Mouse (Mus musculus) liver, postnatal 0 days (tissue): ENCODE data around the gene Zbtb49. TPM values are rescaled to one million over a fixed set of nuclear protein-coding genes. Genes with fewer than 3 reads are reported as not detected.
A peak's percentile ranks its signal among the peaks of the same experiment; 100 is the strongest.

Experiments used
- ATAC-seq: fragments of 200-750 bp; cut with Nextera tagmentation; 2 replicates; pipeline ENCODE4 v1.8.0; 2017; ENCODE audit warnings: mild to moderate bottlenecking, moderate library complexity
- DNase-seq: peaks from one replicate; pipeline ENCODE4 v3.0.0-alpha.2; 2016
- H3K27ac ChIP-seq: fragments of 300-500 bp; sonication (generic); 2 replicates; pipeline ENCODE4 v1.5.1; 2014; ENCODE audit warnings: antibody characterized with exemption, moderate library complexity, mild to moderate bottlenecking, low read depth
- H3K27me3 ChIP-seq: fragments of 300-500 bp; sonication (generic); 2 replicates; pipeline ENCODE4 v1.6.1; 2014; ENCODE audit warnings: low read length, control low read depth, mixed read lengths; ENCODE audit not compliant: insufficient read depth
- H3K36me3 ChIP-seq: fragments of 300-500 bp; sonication (generic); replicated peaks from 2 replicates; pipeline ENCODE4 v1.6.1; 2014; ENCODE audit warnings: mild to moderate bottlenecking, control low read depth, low read length, moderate library complexity, mixed read lengths; ENCODE audit not compliant: insufficient read depth
- H3K4me1 ChIP-seq: fragments of 300-500 bp; sonication (generic); 2 replicates; pipeline ENCODE4 v1.6.1; 2014; ENCODE audit warnings: antibody characterized with exemption, mild to moderate bottlenecking, control low read depth; ENCODE audit not compliant: insufficient read depth
- H3K4me2 ChIP-seq: fragments of 300-500 bp; sonication (generic); 2 replicates; pipeline ENCODE4 v1.6.1; 2014; ENCODE audit warnings: low read depth, mild to moderate bottlenecking, low read length, moderate library complexity, mixed read lengths
- H3K4me3 ChIP-seq: fragments of 300-500 bp; sonication (generic); 2 replicates; pipeline ENCODE4 v1.5.1; 2014; ENCODE audit warnings: low read depth, low read length
- H3K9ac ChIP-seq: fragments of 300-500 bp; sonication (generic); replicated peaks from 2 replicates; pipeline ENCODE4 v1.6.1; 2014; ENCODE audit warnings: mild to moderate bottlenecking, moderate library complexity
- H3K9me3 ChIP-seq: fragments of 300-500 bp; sonication (generic); 2 replicates; pipeline ENCODE4 v1.6.1; 2016; ENCODE audit warnings: mild to moderate bottlenecking, control low read depth, low read length, mixed read lengths
- CTCF ChIP-seq: sonication (generic); IDR thresholded peaks from 2 replicates; pipeline ENCODE4 v1.5.1; 2016; ENCODE audit warnings: antibody characterized with exemption, low read depth
- EP300 ChIP-seq: IDR thresholded peaks from 2 replicates; pipeline ENCODE4 v1.6.1; 2016; ENCODE audit warnings: antibody characterized with exemption, low read depth, mild to moderate bottlenecking
- WGBS: fragments of 180-500 bp; shearing (Covaris S2); extraction: QIAGEN DNeasy Blood & Tissue Kit; methylation state at CpG from one replicate; pipeline ENCODE4 v1.1.7; 2014; ENCODE audit not compliant: insufficient replicate concordance; 5-methylcytosine and 5-hydroxymethylcytosine counted together
- polyA plus RNA-seq: library from polyadenylated mRNA; unstranded; fragments of >200 nt; fragmentation: Nextera tagmentation; extraction: Ambion mirVana; gene quantifications from 2 replicates; pipeline ENCODE4 v1.2.1, GENCODE M21; 2015

Gene Zbtb49
- polyA plus RNA-seq, 1 experiment from 2014 or later = 1.8 TPM

DNA sequence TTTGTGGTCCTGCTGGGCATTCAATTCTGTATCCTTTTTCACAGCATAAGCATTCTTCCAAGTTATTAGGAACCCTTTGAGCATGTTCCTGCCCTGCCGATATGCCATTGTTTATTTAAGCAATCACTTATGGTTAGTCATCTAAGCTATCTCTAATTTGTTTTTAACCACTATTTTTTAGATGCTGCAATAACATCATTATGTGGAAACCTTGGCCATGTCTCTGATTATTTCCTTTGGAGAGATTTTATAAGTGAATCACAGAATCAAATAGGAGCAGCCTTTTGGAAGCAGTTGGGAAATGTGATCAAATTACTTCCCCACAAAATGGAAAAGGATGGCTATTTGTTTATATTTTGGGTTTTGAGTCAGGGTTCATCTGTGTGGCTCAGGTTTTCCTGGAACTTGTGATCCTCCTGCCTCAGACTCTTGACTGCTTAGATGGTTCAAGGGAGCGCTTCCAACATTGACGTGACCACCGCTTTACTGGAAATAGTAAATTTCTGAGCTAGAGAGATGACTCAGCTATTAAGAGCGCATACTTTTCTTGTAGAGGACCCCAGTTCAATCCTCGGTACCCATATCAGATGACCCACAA lies 35.5 kb downstream of the Zbtb49 start:
- no peak overlapping the region for H3K9ac ChIP-seq
- no peak for ATAC-seq
- TF ChIP-seq CTCF (no peak), EP300 (no peak)
- no peaks in the 10 kb centered on the region for H3K27me3 ChIP-seq
- H3K9me3 ChIP-seq = no peaks in the 10 kb centered on the region
- no peak overlapping the region for H3K4me2 ChIP-seq
- H3K4me3 ChIP-seq = no peak overlapping the region
- H3K4me1 ChIP-seq = no peaks in the 10 kb centered on the region
- H3K36me3 ChIP-seq = no peaks in the 10 kb centered on the region
- 75% methylated on average over 6 of the region's 6 CpGs for WGBS
- H3K27ac ChIP-seq = no peak overlapping the region
- no peak for DNase-seq

- WGBS = 75% methylated on average over 16 of the region's 16 CpGs
- Histone ChIP-seq H3K27me3 (no peaks in the 10 kb centered on the region), H3K4me1 (no peaks in the 10 kb centered on the region), H3K4me3 (no peak overlapping the region), H3K9ac (no peak overlapping the region), H3K4me2 (no peak overlapping the region), H3K27ac (no peak overlapping the region), H3K9me3 (no peaks in the 10 kb centered on the region), H3K36me3 (no peaks in the 10 kb centered on the region)
- ATAC-seq (no peak), DNase-seq (no peak)
- TF ChIP-seq EP300 (no peak), CTCF (no peak)
Observed at GRCm38 (mm10) chr5:38174256-38174912, 45.9 kb downstream of the Zbtb49 start.

DNA sequence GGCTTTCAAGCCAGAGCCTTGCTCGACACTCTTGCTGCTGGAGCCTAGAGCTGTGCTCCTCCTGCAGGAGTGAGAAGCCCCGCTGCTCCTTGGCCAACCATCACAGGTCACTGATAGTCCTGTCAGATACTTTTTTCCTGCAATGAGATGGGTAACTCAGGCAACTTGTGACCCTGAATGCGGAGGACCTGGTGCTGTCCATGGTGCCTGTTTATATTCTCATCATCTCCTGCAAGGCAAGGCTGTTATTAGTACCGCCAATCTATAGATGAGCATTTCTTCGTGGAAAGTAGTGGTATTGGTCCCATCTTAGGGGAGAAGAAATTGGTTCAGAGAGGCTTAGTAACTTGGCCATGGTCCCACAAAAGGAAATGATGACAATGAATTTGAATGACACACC lies 46.5 kb downstream of the Zbtb49 start:
- Histone ChIP-seq H3K9ac (no peak overlapping the region), H3K4me1 (no peaks in the 10 kb centered on the region)

DNA sequence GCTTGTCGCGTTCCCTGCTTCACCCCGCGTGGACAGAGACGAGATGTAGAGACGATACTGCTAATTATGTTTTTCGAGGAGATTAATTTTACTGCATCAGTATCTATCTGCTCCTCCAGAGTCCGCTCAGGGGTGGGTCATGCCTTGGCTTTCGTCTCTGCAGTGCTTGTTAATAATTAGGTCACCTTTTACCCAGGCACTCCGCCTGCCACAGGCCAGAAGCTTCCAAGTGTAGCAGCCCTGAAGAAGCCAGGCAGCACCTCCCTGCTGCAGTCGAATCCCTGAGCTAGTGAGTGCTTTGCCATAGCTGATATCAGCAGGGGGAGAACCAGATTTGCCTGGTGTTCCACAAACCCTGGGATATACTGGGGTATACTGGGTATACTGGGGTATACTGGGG lies 51.8 kb downstream of the Zbtb49 start:
- no peaks in the 10 kb centered on the region for H3K27me3 ChIP-seq
- H3K9ac ChIP-seq = no peak overlapping the region
- no peak overlapping the region for H3K27ac ChIP-seq
- no peak for TF ChIP-seq EP300
- no peak for TF ChIP-seq CTCF
- no peaks in the 10 kb centered on the region for H3K36me3 ChIP-seq
- 69% methylated on average over 11 of the region's 11 CpGs for WGBS
- H3K4me1 ChIP-seq = no peaks in the 10 kb centered on the region
- H3K4me3 ChIP-seq = no peak overlapping the region
- ATAC-seq (no peak), DNase-seq (no peak)
- no peak overlapping the region for H3K4me2 ChIP-seq
- no peaks in the 10 kb centered on the region for H3K9me3 ChIP-seq

More for the DNA sequence above, 46.5 kb downstream of the Zbtb49 start:
- Histone ChIP-seq H3K36me3 (no peaks in the 10 kb centered on the region), H3K4me3 (no peak overlapping the region), H3K27me3 (no peaks in the 10 kb centered on the region), H3K9me3 (no peaks in the 10 kb centered on the region), H3K27ac (no peak overlapping the region), H3K4me2 (no peak overlapping the region)
- WGBS = 48% methylated on average over 5 of the region's 5 CpGs
- ATAC-seq = no peak
- no peak for DNase-seq
- no peak for TF ChIP-seq CTCF
- TF ChIP-seq EP300 = no peak

DNA sequence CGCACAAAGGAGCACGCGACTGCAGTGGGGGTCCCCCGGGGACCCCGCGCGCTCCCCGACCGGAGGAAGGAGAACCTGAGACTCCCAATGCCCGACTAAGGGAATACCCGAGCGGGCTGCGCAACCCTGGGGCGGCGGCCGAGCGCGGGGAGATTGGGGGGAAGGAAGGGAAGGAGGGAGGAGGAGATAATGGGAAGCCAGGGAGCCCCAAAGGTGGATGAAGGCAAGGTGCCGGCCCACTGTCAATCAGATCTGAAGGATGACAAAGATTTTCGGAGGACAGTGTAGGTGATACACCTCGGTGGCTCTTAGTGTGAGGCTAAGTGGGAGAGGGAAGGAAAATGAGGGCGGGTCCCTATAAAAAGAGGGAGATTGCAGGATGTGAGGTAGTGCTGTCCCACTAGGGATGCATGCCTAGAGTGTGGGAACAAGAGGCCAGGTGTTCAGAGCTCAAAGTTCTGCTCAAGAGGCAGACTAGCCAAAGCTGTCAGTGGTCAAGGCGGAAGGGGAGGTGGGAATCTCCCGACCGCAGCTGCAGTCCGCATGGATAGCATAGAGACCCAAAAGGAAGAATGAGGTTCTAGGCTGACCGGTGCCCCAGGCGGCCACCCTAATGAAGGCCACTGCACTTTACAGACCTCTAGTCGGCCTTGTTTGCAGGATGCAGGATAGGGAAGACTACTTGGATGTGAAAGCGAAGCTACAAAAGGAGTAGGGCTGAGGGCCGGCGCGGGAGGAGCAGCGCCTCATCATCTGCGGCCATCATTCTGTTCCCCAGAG lies 60.4 kb downstream of the Zbtb49 start, which contains the start of gene Nsg1:
Gene Nsg1 (minus strand): TSS at position 274 of the 780 bp plus-strand sequence.
- ATAC-seq (no peak), DNase-seq (no peak)
- Histone ChIP-seq H3K9ac (0 out of 2 replicates have a peak within 1 kb of the TSS, but pooled peaks have one; percentile 9), H3K4me2 (peak within 1 kb of the TSS; percentile 67), H3K27ac (no peak within 1 kb of the TSS), H3K9me3 (no peaks in the 10 kb centered on the region), H3K4me3 (peak within 1 kb of the TSS; percentile 48), H3K4me1 (no peaks in the 10 kb centered on the region), H3K36me3 (no peaks in the 10 kb centered on the region), H3K27me3 (peaks cover 49% of the 10 kb centered on the region)
- TF ChIP-seq EP300 (no peak), CTCF (no peak)
- 10% methylated on average over 35 of the region's 35 CpGs for WGBS

DNA sequence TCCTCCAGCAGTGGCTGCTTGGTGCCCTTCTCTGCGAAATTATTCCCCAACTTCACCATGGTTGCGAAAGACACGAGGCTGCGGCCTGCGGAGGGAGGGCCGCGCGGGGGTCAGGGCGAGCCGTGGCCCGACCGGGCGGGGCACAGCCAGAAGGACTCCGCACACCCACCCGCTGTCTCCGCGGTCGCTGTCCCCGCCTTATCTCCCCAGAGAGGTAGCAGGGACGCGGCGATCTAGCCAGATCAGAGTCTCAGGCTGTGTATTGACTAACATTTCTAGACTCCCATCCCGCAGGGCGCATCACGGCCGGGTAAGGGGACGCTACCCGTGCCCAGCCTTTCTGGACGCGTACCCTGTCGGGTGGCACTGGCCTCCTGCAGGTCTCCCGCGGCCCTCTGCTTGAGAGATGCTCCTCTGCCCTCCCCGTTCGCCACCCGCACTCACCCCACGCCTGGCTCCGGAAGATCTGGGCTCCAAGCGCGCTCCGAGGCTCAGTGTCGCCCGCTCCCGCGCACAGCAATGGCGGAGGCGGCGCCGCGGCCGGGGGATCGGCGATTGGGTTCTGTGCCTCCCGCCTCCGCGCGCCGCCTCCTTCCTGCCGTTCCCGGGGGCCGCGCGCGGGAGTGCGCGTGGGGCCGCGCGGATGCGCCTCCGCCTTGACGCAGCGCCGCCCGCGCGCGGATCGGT lies 61.2 kb downstream of the Zbtb49 start:
- Histone ChIP-seq H3K4me1 (no peaks in the 10 kb centered on the region), H3K36me3 (no peaks in the 10 kb centered on the region), H3K9me3 (no peaks in the 10 kb centered on the region), H3K9ac (0 out of 2 replicates have a peak overlapping the region, but pooled peaks have one; percentile 9), H3K4me2 (peak overlapping the region; percentile 67), H3K4me3 (peak overlapping the region; percentile 48), H3K27ac (no peak overlapping the region), H3K27me3 (peaks cover 49% of the 10 kb centered on the region)
- TF ChIP-seq CTCF (no peak), EP300 (no peak)
- DNase-seq (peak; percentile 30), ATAC-seq (no peak)
- 2% methylated on average over 68 of the region's 79 CpGs for WGBS
